Comparison of ENCODE assay signal across 8 mouse cellular contexts in genomic region chr14:79389438-79390264, GRCm38 (mm10). TPM values are rescaled to one million over a fixed set of nuclear protein-coding genes. Genes with fewer than 3 reads are reported as not detected.
DNase-seq lines count a peak whose midpoint lies in the region; ATAC-seq and TF ChIP-seq lines count a peak whose summit lies in the region.

No protein-coding gene starts in this region.

- peak overlapping the region; percentile 75 for H3K4me3 ChIP-seq in intestine, embryonic 14.5 days (ENCODE audit: low read depth, low read length)
- H3K4me3 ChIP-seq in liver, postnatal 0 days (ENCODE audit: low read depth, low read length), result peak overlapping the region; percentile 95

- no peak for TF ChIP-seq CTCF in liver, postnatal 0 days (IDR thresholded peaks at IDR 0.05; ENCODE audit: low read depth)

- peak; percentile 3 for DNase-seq in right cerebral cortex, postnatal 4 days
- no peak for DNase-seq in right cerebral cortex, postnatal 25 days
- DNase-seq in cerebellum, adult 9-11 months, result peak; percentile 65
- peak; percentile 6 for DNase-seq in forelimb bud, embryonic 11.5 days (ENCODE audit: low read depth, low spot score)
- DNase-seq in intestine, embryonic 14.5 days (ENCODE audit: low spot score), result peak; percentile 55
- peak; percentile 14 for DNase-seq in liver, postnatal 0 days
- peak; percentile 61 for DNase-seq in skeletal muscle tissue, adult 2 months (ENCODE audit: low read depth, low spot score)
- DNase-seq in urinary bladder, postnatal 10 days (ENCODE audit: low spot score), result no peak

- peaks cover 10% of the 10 kb centered on the region; the same call in 1 of the 2 replicates for H3K4me1 ChIP-seq in intestine, embryonic 14.5 days (replicated peaks; ENCODE audit: control insufficient read depth, insufficient read depth, low read length)
- H3K4me1 ChIP-seq in liver, postnatal 0 days (ENCODE audit: insufficient read depth), result peaks cover 18% of the 10 kb centered on the region

- no peaks in the 10 kb centered on the region for H3K9me3 ChIP-seq in intestine, embryonic 14.5 days (ENCODE audit: control insufficient read depth, low read length)
- no peaks in the 10 kb centered on the region for H3K9me3 ChIP-seq in liver, postnatal 0 days (ENCODE audit: low read length)

- peak overlapping the region; percentile 83 for H3K9ac ChIP-seq in intestine, embryonic 14.5 days (ENCODE audit: low read length)
- peak overlapping the region; percentile 91 for H3K9ac ChIP-seq in liver, postnatal 0 days (replicated peaks)

- 1% methylated on average over 16 of the region's 16 CpGs for WGBS in intestine, embryonic 14.5 days
- 2% methylated on average over 16 of the region's 16 CpGs for WGBS in liver, postnatal 0 days (ENCODE audit: insufficient replicate concordance)

- peaks cover 16% of the 10 kb centered on the region for H3K36me3 ChIP-seq in intestine, embryonic 14.5 days (ENCODE audit: control insufficient read depth, insufficient read depth, low read length)
- peaks cover 12% of the 10 kb centered on the region for H3K36me3 ChIP-seq in liver, postnatal 0 days (replicated peaks; ENCODE audit: insufficient read depth, low read length)

- H3K27ac ChIP-seq in intestine, embryonic 14.5 days (ENCODE audit: low read depth), result peak overlapping the region; percentile 98
- H3K27ac ChIP-seq in liver, postnatal 0 days (ENCODE audit: low read depth), result peak overlapping the region; percentile 91

- ATAC-seq in intestine, embryonic 14.5 days (replicated peaks; ENCODE audit: low FRiP score, low TSS enrichment, low read depth), result 0 out of 2 replicates have a peak, but pooled peaks have one; percentile 1
- ATAC-seq in liver, postnatal 0 days, result no peak

- no peak for TF ChIP-seq EP300 in liver, postnatal 0 days (IDR thresholded peaks at IDR 0.05; ENCODE audit: low read depth)

- peak overlapping the region; percentile 55 for H3K4me2 ChIP-seq in intestine, embryonic 14.5 days (ENCODE audit: low read length)
- H3K4me2 ChIP-seq in liver, postnatal 0 days (ENCODE audit: low read depth, low read length), result peak overlapping the region; percentile 90

- no peaks in the 10 kb centered on the region for H3K27me3 ChIP-seq in intestine, embryonic 14.5 days (replicated peaks; ENCODE audit: control insufficient read depth, insufficient read depth, low read length)
- H3K27me3 ChIP-seq in liver, postnatal 0 days (ENCODE audit: insufficient read depth, low read length), result no peaks in the 10 kb centered on the region

RNA-seq across cellular contexts. Expression of gene Naa16, which starts 0.9 kb away (rescaled TPM):
- polyA plus RNA-seq in intestine, embryonic 14.5 days (2014; fragmentation: Nextera tagmentation; extraction: Ambion mirVana), result 40.7 and 42.7 TPM in 2 replicates
- 17.5 and 17.6 TPM in 2 replicates for polyA plus RNA-seq in liver, postnatal 0 days (2015; fragmentation: Nextera tagmentation; extraction: Ambion mirVana)

RNA-seq across cellular contexts. Expression of gene Mtrf1, which starts 7.9 kb away (rescaled TPM):
- 10.0 and 10.5 TPM in 2 replicates for polyA plus RNA-seq in intestine, embryonic 14.5 days (2014; fragmentation: Nextera tagmentation; extraction: Ambion mirVana)
- 5.4 and 5.6 TPM in 2 replicates for polyA plus RNA-seq in liver, postnatal 0 days (2015; fragmentation: Nextera tagmentation; extraction: Ambion mirVana)

RNA-seq across cellular contexts. Expression of gene Kbtbd7, which starts 36.7 kb away (rescaled TPM):
- 11.6 and 14.4 TPM in 2 replicates for polyA plus RNA-seq in intestine, embryonic 14.5 days (2014; fragmentation: Nextera tagmentation; extraction: Ambion mirVana)
- 2.6 and 3.0 TPM in 2 replicates for polyA plus RNA-seq in liver, postnatal 0 days (2015; fragmentation: Nextera tagmentation; extraction: Ambion mirVana)

Comparison
In these comparisons a context has a peak if more than half of its experiments do, and no peak if none do; other contexts are left out.
1. DNase-seq: peak in right cerebral cortex, postnatal 4 days (single experiment), cerebellum, adult 9-11 months (single experiment), forelimb bud, embryonic 11.5 days (single experiment), intestine, embryonic 14.5 days (single experiment), liver, postnatal 0 days (single experiment) and skeletal muscle tissue, adult 2 months (single experiment); none in right cerebral cortex, postnatal 25 days (single experiment) and urinary bladder, postnatal 10 days (single experiment).